Mouse (Mus musculus): ENCODE results near the gene Kcnip2.

DNA sequence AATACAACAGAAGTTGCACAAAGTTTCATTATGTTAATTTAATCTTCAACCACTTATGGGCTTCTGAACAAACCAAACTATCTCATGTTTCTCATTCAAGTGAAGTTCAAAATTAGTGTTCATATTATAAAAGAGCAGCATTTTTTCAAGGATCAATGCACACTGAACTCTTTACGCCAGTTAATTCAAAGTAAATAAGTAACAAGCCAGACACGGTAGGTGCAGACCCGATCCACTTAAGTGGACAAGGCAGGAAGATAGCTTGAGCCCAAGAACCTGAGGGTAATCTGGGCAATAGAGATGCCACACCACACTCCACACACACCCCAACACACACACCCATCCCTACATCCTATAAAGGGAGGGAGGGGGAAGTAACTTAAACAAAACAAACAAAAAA lies 62.3 kb downstream of the Kcnip2 start:
- no peak for TF ChIP-seq CTCF (IDR thresholded peaks at IDR 0.05; ENCODE audit: low read depth)
- no peak for TF ChIP-seq EP300 (IDR thresholded peaks at IDR 0.05; ENCODE audit: low read depth)

All from heart, postnatal 0 days (tissue).